7 mouse cellular contexts compared by ENCODE assay signal in the genomic region with DNA sequence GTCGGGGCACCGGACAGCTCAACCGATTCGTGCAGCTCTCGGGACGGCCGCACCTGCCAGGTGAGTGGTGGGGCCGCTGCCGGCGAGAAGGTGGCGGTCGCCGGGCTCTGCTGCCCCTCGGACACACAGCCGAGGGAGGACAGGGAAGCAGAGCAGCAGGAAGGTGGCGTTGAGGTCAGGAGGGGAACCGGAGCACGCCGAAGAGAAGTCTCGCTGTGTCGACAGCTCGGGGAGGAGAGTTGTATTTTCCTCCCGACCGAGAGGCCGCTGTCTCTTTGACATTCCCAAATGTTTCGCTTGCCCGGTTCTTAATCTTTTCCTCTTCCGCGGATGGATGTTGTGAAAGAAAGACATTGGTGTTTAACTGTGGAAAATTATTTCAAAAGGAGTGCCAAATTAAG. TPM values are rescaled to one million over a fixed set of nuclear protein-coding genes. Genes with fewer than 3 reads are reported as not detected.
A peak's percentile ranks its signal among the peaks of the same experiment; 100 is the strongest.
DNase-seq lines count a peak whose midpoint lies in the region; ATAC-seq lines count a peak whose summit lies in the region.

No protein-coding gene starts in this region.

- DNase-seq in spleen, postnatal 36 days (ENCODE audit: low spot score in 2 of 2): peak; percentile 29 to 32
- DNase-seq in spleen, adult 18-20 months: no peak
- DNase-seq in embryo, embryonic 11 days: peak; percentile 42
- DNase-seq in hindbrain, embryonic 11.5 days (ENCODE audit: low spot score): peak; percentile 53
- DNase-seq in lung, postnatal 10 days: peak; percentile 41
- no peak for DNase-seq in thymus, postnatal 10 days (ENCODE audit: low spot score in 2 of 2)
- DNase-seq in layer of hippocampus, adult 9-10 months (ENCODE audit: low spot score): no peak

- WGBS in hindbrain, embryonic 11.5 days: under 1% methylated on average over 29 of the region's 29 CpGs

- no peaks in the 10 kb centered on the region for H3K36me3 ChIP-seq in hindbrain, embryonic 11.5 days (ENCODE audit: control insufficient read depth, insufficient read depth, low read length)

- no peaks in the 10 kb centered on the region for H3K27me3 ChIP-seq in hindbrain, embryonic 11.5 days (ENCODE audit: control insufficient read depth, insufficient read depth, low read length)

- peak overlapping the region; percentile 99 for H3K4me3 ChIP-seq in hindbrain, embryonic 11.5 days (ENCODE audit: low read depth, low read length)

- no peak; the same call in none of the 2 replicates for ATAC-seq in hindbrain, embryonic 11.5 days (ENCODE audit: low FRiP score)

- H3K4me2 ChIP-seq in hindbrain, embryonic 11.5 days (replicated peaks; ENCODE audit: low read depth, low read length): peak overlapping the region; percentile 68

- H3K9me3 ChIP-seq in hindbrain, embryonic 11.5 days (ENCODE audit: control insufficient read depth, low read length): no peaks in the 10 kb centered on the region

- H3K27ac ChIP-seq in hindbrain, embryonic 11.5 days (ENCODE audit: low read depth, low read length): peak overlapping the region; percentile 95

- no peaks in the 10 kb centered on the region for H3K4me1 ChIP-seq in hindbrain, embryonic 11.5 days (replicated peaks; ENCODE audit: control insufficient read depth, insufficient read depth, low read length)

- peak overlapping the region; percentile 94 for H3K9ac ChIP-seq in hindbrain, embryonic 11.5 days (ENCODE audit: low read depth, low read length)

RNA-seq across cellular contexts. Expression of a gene that starts 0.4 kb away (rescaled TPM):
- polyA plus RNA-seq in hindbrain, embryonic 11.5 days (2014; fragmentation: Nextera tagmentation; extraction: Ambion mirVana): 27.4 and 28.2 TPM in 2 replicates

RNA-seq across cellular contexts. Expression of a gene that starts 11.3 kb away (rescaled TPM):
- polyA plus RNA-seq in hindbrain, embryonic 11.5 days (2014; fragmentation: Nextera tagmentation; extraction: Ambion mirVana): 69.3 and 79.1 TPM in 2 replicates

Comparison
In these comparisons a context has a peak if more than half of its experiments do, and no peak if none do; other contexts are left out.
1. DNase-seq: peak in spleen, postnatal 36 days (2 of 2), embryo, embryonic 11 days (single experiment), hindbrain, embryonic 11.5 days (single experiment) and lung, postnatal 10 days (single experiment); none in spleen, adult 18-20 months (0 of 2), thymus, postnatal 10 days (0 of 2) and layer of hippocampus, adult 9-10 months (single experiment).